ENCODE assay signal across 18 mouse cellular contexts in genomic region chr6:108938646-108939045, GRCm38 (mm10).
"Had no signal": no experiment of that assay in that cellular context is flagged by ENCODE, and none has a peak within 500 bp of the region (broad histone marks: within the 10 kb centered on the region; RNA-seq: fewer than 3 reads in every experiment).

No protein-coding gene starts in this region.

- H3K9me3 ChIP-seq: liver, embryonic 13.5 days; neural tube, embryonic 12.5 days; neural tube, embryonic 15.5 days; stomach, embryonic 15.5 days had no signal

- H3K4me3 ChIP-seq: left cerebral cortex, adult 2 months; liver, embryonic 13.5 days; neural tube, embryonic 12.5 days; neural tube, embryonic 15.5 days; stomach, embryonic 15.5 days had no signal

- H3K27me3 ChIP-seq: liver, embryonic 13.5 days; neural tube, embryonic 12.5 days; neural tube, embryonic 15.5 days; stomach, embryonic 15.5 days had no signal

- H3K36me3 ChIP-seq: liver, embryonic 13.5 days; neural tube, embryonic 12.5 days; neural tube, embryonic 15.5 days; stomach, embryonic 15.5 days had no signal

- H3K9ac ChIP-seq: liver, embryonic 13.5 days; neural tube, embryonic 12.5 days; neural tube, embryonic 15.5 days; stomach, embryonic 15.5 days had no signal

- H3K4me2 ChIP-seq: liver, embryonic 13.5 days; midbrain, embryonic 11.5 days; neural tube, embryonic 12.5 days; neural tube, embryonic 15.5 days; stomach, embryonic 15.5 days had no signal

- DNase-seq: kidney, postnatal 36 days; layer of hippocampus, postnatal 36 days; liver, embryonic 13.5 days; lung, adult 2 months; lung, postnatal 14 days; lung, postnatal 4 days; midbrain, embryonic 14.5 days; right cerebral cortex, adult 18-20 months; right cerebral cortex, postnatal 14 days; right cerebral cortex, postnatal 4 days; spleen, adult 18-20 months; thymus, postnatal 25 days had no signal

- H3K4me1 ChIP-seq: liver, embryonic 13.5 days; neural tube, embryonic 12.5 days; neural tube, embryonic 15.5 days; stomach, embryonic 15.5 days had no signal

- H3K27ac ChIP-seq: kidney, postnatal 0 days; left cerebral cortex, adult 2 months; liver, embryonic 13.5 days; neural tube, embryonic 12.5 days; neural tube, embryonic 15.5 days; stomach, embryonic 15.5 days had no signal
